Mouse (Mus musculus): ENCODE results near the gene Mill2.

Gene Mill2

GRCm38 (mm10) chr7:18878691-18879090 is 38.9 kb downstream of the Mill2 start:
- no peak for DNase-seq

- no peak for DNase-seq
Observed at GRCm38 (mm10) chr7:18883991-18884744, 44.4 kb downstream of the Mill2 start.

GRCm38 (mm10) chr7:18884745-18885422 is 45.1 kb downstream of the Mill2 start:
- DNase-seq, result no peak

GRCm38 (mm10) chr7:18886963-18887362 is 47.2 kb downstream of the Mill2 start:
- no peak for DNase-seq

GRCm38 (mm10) chr7:18890848-18891247 is 51.1 kb downstream of the Mill2 start:
- no peak for DNase-seq

GRCm38 (mm10) chr7:18891872-18892599 is 52.3 kb downstream of the Mill2 start:
- DNase-seq, result peak; percentile 87

- DNase-seq, result no peak
Observed at GRCm38 (mm10) chr7:18893009-18893408, 53.2 kb downstream of the Mill2 start.

GRCm38 (mm10) chr7:18893651-18894430 is 54.1 kb downstream of the Mill2 start:
- peak; percentile 34 for DNase-seq

GRCm38 (mm10) chr7:18896536-18896935 is 56.8 kb downstream of the Mill2 start:
- no peak for DNase-seq

- no peak for DNase-seq
Observed at GRCm38 (mm10) chr7:18900513-18900912, 60.7 kb downstream of the Mill2 start.

- no peak for DNase-seq
Observed at GRCm38 (mm10) chr7:18902486-18902885, 62.7 kb downstream of the Mill2 start.

GRCm38 (mm10) chr7:18904971-18905370 is 65.2 kb downstream of the Mill2 start:
- no peak for DNase-seq

GRCm38 (mm10) chr7:18909797-18910196 is 70.0 kb downstream of the Mill2 start:
- no peak for DNase-seq

- DNase-seq, result peak; percentile 99
Observed at GRCm38 (mm10) chr7:18910241-18910831, 70.6 kb downstream of the Mill2 start, which contains the start of gene Ccdc61. TSS of gene Ccdc61 (minus strand) at chr7:18910415.
